ENCODE assay signal across 16 mouse cellular contexts in genomic region chr11:45750249-45750648, GRCm38 (mm10).
"Had no signal": no experiment of that assay in that cellular context is flagged by ENCODE, and none has a peak within 500 bp of the region (broad histone marks: within the 10 kb centered on the region; RNA-seq: fewer than 3 reads in every experiment).

No protein-coding gene starts in this region.

- ATAC-seq: midbrain, embryonic 13.5 days; midbrain, embryonic 15.5 days had no signal

- DNase-seq: lung, adult 18-20 months; lung, embryonic 14.5 days; lung, postnatal 14 days; lung, postnatal 4 days; right cerebral cortex, postnatal 14 days; thymus, adult 2 months; thymus, postnatal 14 days; thymus, postnatal 36 days had no signal

- H3K9me3 ChIP-seq: megakaryocyte, embryonic 14.5 days; midbrain, embryonic 13.5 days; midbrain, embryonic 15.5 days; neural tube, embryonic 12.5 days; stomach, embryonic 15.5 days had no signal

- H3K4me3 ChIP-seq: megakaryocyte, embryonic 14.5 days; midbrain, embryonic 13.5 days; midbrain, embryonic 15.5 days; neural tube, embryonic 12.5 days; stomach, embryonic 15.5 days had no signal

- H3K27ac ChIP-seq: liver, embryonic 14.5 days; midbrain, embryonic 13.5 days; midbrain, embryonic 15.5 days; neural tube, embryonic 12.5 days; stomach, embryonic 15.5 days; stomach, postnatal 0 days had no signal

- H3K9ac ChIP-seq: liver, embryonic 14.5 days; lung, embryonic 14.5 days; midbrain, embryonic 13.5 days; midbrain, embryonic 15.5 days; neural tube, embryonic 12.5 days; stomach, embryonic 15.5 days had no signal

- H3K4me1 ChIP-seq: midbrain, embryonic 13.5 days; midbrain, embryonic 15.5 days; neural tube, embryonic 12.5 days; stomach, embryonic 15.5 days had no signal

- H3K36me3 ChIP-seq: midbrain, embryonic 13.5 days; midbrain, embryonic 15.5 days; neural tube, embryonic 12.5 days; stomach, embryonic 15.5 days had no signal

- H3K4me2 ChIP-seq: lung, embryonic 14.5 days; midbrain, embryonic 11.5 days; midbrain, embryonic 13.5 days; midbrain, embryonic 15.5 days; neural tube, embryonic 12.5 days; stomach, embryonic 15.5 days had no signal

- H3K27me3 ChIP-seq: midbrain, embryonic 13.5 days; midbrain, embryonic 15.5 days; neural tube, embryonic 12.5 days; stomach, embryonic 15.5 days had no signal
